In genomic region chr16:87655005-87655404, GRCm38 (mm10) we compare ENCODE assay signal across 14 mouse cellular contexts. TPM values are rescaled to one million over a fixed set of nuclear protein-coding genes. Genes with fewer than 3 reads are reported as not detected.
DNase-seq lines count a peak whose midpoint lies in the region; ATAC-seq and TF ChIP-seq lines count a peak whose summit lies in the region.
"Had no signal": no experiment of that assay in that cellular context is flagged by ENCODE, and none has a peak within 500 bp of the region (broad histone marks: within the 10 kb centered on the region; RNA-seq: fewer than 3 reads in every experiment).

No protein-coding gene starts in this region.

- no peak overlapping the region for H3K27ac ChIP-seq in heart, embryonic 11.5 days (ENCODE audit: low read depth, low read length)
- H3K27ac ChIP-seq in lung, postnatal 0 days (ENCODE audit: low read length) = peak overlapping the region; percentile 47
- H3K27ac ChIP-seq in brown adipose tissue, adult 24 weeks (replicated peaks; ENCODE audit: low read depth, low read length) = 0 out of 2 replicates have a peak overlapping the region, but pooled peaks have one; percentile 8
- no peak overlapping the region for H3K27ac ChIP-seq in forebrain, embryonic 16.5 days (ENCODE audit: low read length)
- H3K27ac ChIP-seq: hindbrain, embryonic 10.5 days; midbrain, embryonic 13.5 days had no signal

- H3K4me2 ChIP-seq in heart, embryonic 11.5 days = no peak overlapping the region
- no peak overlapping the region for H3K4me2 ChIP-seq in lung, postnatal 0 days (replicated peaks; ENCODE audit: low read depth, low read length)
- H3K4me2 ChIP-seq in forebrain, embryonic 16.5 days (ENCODE audit: low read length) = no peak overlapping the region
- H3K4me2 ChIP-seq: midbrain, embryonic 13.5 days had no signal

- no peaks in the 10 kb centered on the region for H3K27me3 ChIP-seq in heart, embryonic 11.5 days (ENCODE audit: control insufficient read depth, insufficient read depth, low read length)
- H3K27me3 ChIP-seq in lung, postnatal 0 days (replicated peaks; ENCODE audit: insufficient read depth, low read length) = no peaks in the 10 kb centered on the region
- no peaks in the 10 kb centered on the region for H3K27me3 ChIP-seq in forebrain, embryonic 16.5 days (replicated peaks; ENCODE audit: control insufficient read depth, insufficient read depth, low read length)
- H3K27me3 ChIP-seq: midbrain, embryonic 13.5 days had no signal

- H3K9ac ChIP-seq in heart, embryonic 11.5 days (ENCODE audit: low read depth, low read length) = no peak overlapping the region
- no peak overlapping the region for H3K9ac ChIP-seq in lung, postnatal 0 days (replicated peaks; ENCODE audit: low read depth)
- H3K9ac ChIP-seq in forebrain, embryonic 16.5 days (replicated peaks; ENCODE audit: low read depth, low read length) = no peak overlapping the region
- H3K9ac ChIP-seq: midbrain, embryonic 13.5 days had no signal

- no peaks in the 10 kb centered on the region for H3K36me3 ChIP-seq in heart, embryonic 11.5 days (ENCODE audit: control insufficient read depth, insufficient read depth, low read length)
- no peaks in the 10 kb centered on the region for H3K36me3 ChIP-seq in lung, postnatal 0 days (ENCODE audit: insufficient read depth, low read length)
- H3K36me3 ChIP-seq in forebrain, embryonic 16.5 days (ENCODE audit: control insufficient read depth, insufficient read depth) = no peaks in the 10 kb centered on the region
- H3K36me3 ChIP-seq: hindbrain, embryonic 10.5 days; midbrain, embryonic 13.5 days had no signal

- 0 out of 2 replicates have a peak, but pooled peaks cover 3% of the 10 kb centered on the region for H3K4me1 ChIP-seq in heart, embryonic 11.5 days (ENCODE audit: control insufficient read depth, insufficient read depth, low read length)
- H3K4me1 ChIP-seq in lung, postnatal 0 days (ENCODE audit: insufficient read depth, low read depth, low read length) = no peaks in the 10 kb centered on the region; the same call in 1 of the 2 replicates
- H3K4me1 ChIP-seq in lung, adult 2 months (ENCODE audit: control insufficient read depth, insufficient read depth, low read length) = peaks cover 3% of the 10 kb centered on the region
- H3K4me1 ChIP-seq in brown adipose tissue, adult 24 weeks (ENCODE audit: control insufficient read depth, insufficient read depth, insufficient read length, low read length) = peaks cover 5% of the 10 kb centered on the region; the same call in 1 of the 2 replicates
- H3K4me1 ChIP-seq in forebrain, embryonic 16.5 days (replicated peaks; ENCODE audit: control insufficient read depth, insufficient read depth, low read length) = no peaks in the 10 kb centered on the region

- no peak for ATAC-seq in heart, embryonic 11.5 days (replicated peaks; ENCODE audit: insufficient number of reproducible peaks, low FRiP score, low TSS enrichment)
- peak; percentile 38; the same call in 1 of the 2 replicates for ATAC-seq in lung, postnatal 0 days
- 0 out of 2 replicates have a peak, but pooled peaks have one; percentile 12 for ATAC-seq in megakaryocyte progenitor cell, adult 5-6 weeks (replicated peaks; ENCODE audit: poor library complexity)
- no peak for ATAC-seq in forebrain, embryonic 16.5 days
- ATAC-seq: forebrain, embryonic 14.5 days; inflammation-experienced regulatory T-cells, adult 6 months; midbrain, embryonic 13.5 days had no signal

- TF ChIP-seq CTCF in lung, postnatal 0 days (IDR thresholded peaks at IDR 0.05) = no peak
- no peak for TF ChIP-seq CTCF in lung, adult 2 months (IDR thresholded peaks at IDR 0.05; ENCODE audit: insufficient read depth, low read length)

- no peaks in the 10 kb centered on the region for H3K9me3 ChIP-seq in heart, embryonic 11.5 days (replicated peaks; ENCODE audit: control insufficient read depth, low read length)
- H3K9me3 ChIP-seq in lung, postnatal 0 days (ENCODE audit: low read length) = no peaks in the 10 kb centered on the region
- no peaks in the 10 kb centered on the region for H3K9me3 ChIP-seq in forebrain, embryonic 16.5 days (ENCODE audit: control insufficient read depth, low read length)
- H3K9me3 ChIP-seq: hindbrain, embryonic 10.5 days; midbrain, embryonic 13.5 days had no signal

- TF ChIP-seq EP300 in lung, postnatal 0 days (IDR thresholded peaks at IDR 0.05) = no peak

- no peak for TF ChIP-seq POLR2A in lung, adult 2 months (IDR thresholded peaks at IDR 0.05; ENCODE audit: borderline replicate concordance, extremely low read depth, low read depth, low read length)

- H3K4me3 ChIP-seq in heart, embryonic 11.5 days (ENCODE audit: low read depth, low read length) = no peak overlapping the region
- no peak overlapping the region for H3K4me3 ChIP-seq in lung, postnatal 0 days (ENCODE audit: low read depth, low read length)
- no peak overlapping the region for H3K4me3 ChIP-seq in lung, adult 2 months (replicated peaks; ENCODE audit: extremely low read depth, low read depth, low read length)
- H3K4me3 ChIP-seq in brown adipose tissue, adult 24 weeks (ENCODE audit: insufficient read depth, low read depth, low read length) = no peak overlapping the region
- H3K4me3 ChIP-seq in forebrain, embryonic 16.5 days (replicated peaks; ENCODE audit: low read length) = no peak overlapping the region
- H3K4me3 ChIP-seq: hindbrain, embryonic 10.5 days; midbrain, embryonic 13.5 days had no signal

- 66% methylated on average over 5 of the region's 5 CpGs for WGBS in heart, embryonic 11.5 days (ENCODE audit: insufficient replicate concordance)
- 59% methylated on average over 5 of the region's 5 CpGs for WGBS in lung, postnatal 0 days
- whole genome bisulfite sequencing in lung, adult 2 months = 58% methylated on average over 5 of the region's 5 CpGs
- WGBS in forebrain, embryonic 16.5 days = 88% methylated on average over 5 of the region's 5 CpGs

- peak; percentile 15 to 38 for DNase-seq in heart, adult 9 months (ENCODE audit: low spot score in 2 of 2)
- DNase-seq in lung, postnatal 0 days (ENCODE audit: low spot score) = no peak
- DNase-seq in lung, adult 2 months = no peak
- DNase-seq: cerebellum, adult 18-20 months; right cerebral cortex, postnatal 25 days; thymus, adult 18-20 months had no signal

RNA-seq across cellular contexts. Expression of gene Bach1, which starts 43.7 kb away (rescaled TPM):
- 11.2 and 13.1 TPM in 2 replicates for polyA plus RNA-seq in heart, embryonic 11.5 days (2014; fragmentation: Nextera tagmentation; extraction: Ambion mirVana)
- polyA plus RNA-seq in lung, postnatal 0 days (2015; fragmentation: Nextera tagmentation; extraction: Ambion mirVana) = 13.1 and 13.7 TPM in 2 replicates
- 16.2 and 19.3 TPM in 2 replicates for polyA plus RNA-seq in lung, adult 2 months (2012; rRNA removed)
- polyA plus RNA-seq in brown adipose tissue, adult 24 weeks (2012; ENCODE audit: insufficient read depth, insufficient read length, missing spikeins) = 5.9 and 10.1 TPM in 2 replicates
- 15.9 and 16.7 TPM in 2 replicates for total RNA-seq in megakaryocyte progenitor cell, adult 5-6 weeks (2015)
- 27.2 and 32.9 TPM in 2 replicates for total RNA-seq in megakaryocyte progenitor cell, adult 5-6 weeks (2017)
- 21.4 TPM in 2 replicates for polyA plus RNA-seq in forebrain, embryonic 16.5 days (2015; fragmentation: Nextera tagmentation; extraction: Ambion mirVana)

Comparison
In these comparisons a context has a peak if more than half of its experiments do, and no peak if none do; other contexts are left out.
1. DNase-seq: peak in heart, adult 9 months (2 of 2); none in lung, postnatal 0 days (single experiment) and lung, adult 2 months (single experiment).
2. ATAC-seq: peak in lung, postnatal 0 days (single experiment) and megakaryocyte progenitor cell, adult 5-6 weeks (single experiment); none in heart, embryonic 11.5 days (single experiment) and forebrain, embryonic 16.5 days (single experiment).
3. H3K27ac ChIP-seq: peak in lung, postnatal 0 days (single experiment) and brown adipose tissue, adult 24 weeks (single experiment); none in heart, embryonic 11.5 days (single experiment) and forebrain, embryonic 16.5 days (single experiment).